19 mouse cellular contexts compared by ENCODE assay signal in the genomic region with DNA sequence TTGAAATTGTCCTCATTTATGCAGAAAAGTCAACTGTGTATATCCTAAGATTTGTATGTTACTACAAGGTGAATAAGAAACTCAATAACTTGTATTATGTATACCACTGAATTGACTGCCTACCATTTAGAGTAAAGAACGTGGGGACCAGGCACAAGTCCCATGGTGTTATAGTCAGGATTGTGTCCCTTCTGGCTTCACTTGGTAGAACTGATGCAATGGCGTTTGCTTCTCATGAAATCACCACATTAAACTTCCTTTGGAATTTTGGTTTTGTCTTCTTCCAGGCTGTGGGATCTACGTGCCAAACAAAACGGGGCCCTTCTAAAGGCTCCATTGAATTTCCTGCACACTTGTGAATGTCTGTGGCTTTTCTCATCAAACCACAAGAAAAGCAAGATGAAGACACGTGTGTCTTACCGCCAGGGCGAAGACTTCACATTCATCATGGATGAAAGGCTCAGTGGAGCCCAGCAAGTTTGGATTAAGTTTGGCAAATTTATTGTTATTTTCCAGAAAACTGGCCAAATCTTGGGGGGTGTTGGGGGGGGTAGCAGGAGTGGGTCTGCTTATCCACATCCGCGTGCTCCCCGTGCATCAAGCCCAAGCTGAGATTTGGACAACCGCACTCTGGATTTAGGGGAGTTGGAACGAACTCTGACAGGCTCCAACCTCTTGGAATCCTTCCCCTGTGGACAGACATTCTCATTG.
DNase-seq lines count a peak whose midpoint lies in the region; ATAC-seq and TF ChIP-seq lines count a peak whose summit lies in the region.
"Had no signal": no experiment of that assay in that cellular context is flagged by ENCODE, and none has a peak within 500 bp of the region (broad histone marks: within the 10 kb centered on the region; RNA-seq: fewer than 3 reads in every experiment).

No protein-coding gene starts in this region.

- H3K9me3 ChIP-seq in stomach, postnatal 0 days (ENCODE audit: control insufficient read depth, low read length) = no peaks in the 10 kb centered on the region
- H3K9me3 ChIP-seq: embryonic facial prominence, embryonic 10.5 days; forebrain, embryonic 10.5 days; heart, embryonic 13.5 days; limb, embryonic 13.5 days; neural tube, embryonic 15.5 days had no signal

- 0 out of 2 replicates have a peak overlapping the region, but pooled peaks have one; percentile 38 for H3K27ac ChIP-seq in gastrocnemius, adult 2 months
- H3K27ac ChIP-seq in stomach, postnatal 0 days (replicated peaks) = no peak overlapping the region
- H3K27ac ChIP-seq: embryonic facial prominence, embryonic 10.5 days; forebrain, embryonic 10.5 days; heart, embryonic 13.5 days; limb, embryonic 13.5 days; neural tube, embryonic 15.5 days had no signal

- no peaks in the 10 kb centered on the region for H3K4me1 ChIP-seq in stomach, postnatal 0 days (replicated peaks; ENCODE audit: control insufficient read depth, insufficient read depth)
- H3K4me1 ChIP-seq: embryonic facial prominence, embryonic 10.5 days; forebrain, embryonic 10.5 days; neural tube, embryonic 15.5 days had no signal

- TF ChIP-seq EP300 in stomach, postnatal 0 days (optimal IDR thresholded peaks at IDR 0.05) = peak; percentile 45

- H3K4me3 ChIP-seq in gastrocnemius, adult 2 months = no peak overlapping the region
- no peak overlapping the region for H3K4me3 ChIP-seq in stomach, postnatal 0 days (ENCODE audit: low read depth, low read length)
- H3K4me3 ChIP-seq: embryonic facial prominence, embryonic 10.5 days; forebrain, embryonic 10.5 days; heart, embryonic 13.5 days; limb, embryonic 13.5 days; neural tube, embryonic 15.5 days had no signal

- H3K4me2 ChIP-seq in stomach, postnatal 0 days (replicated peaks; ENCODE audit: low read depth) = no peak overlapping the region
- H3K4me2 ChIP-seq: heart, embryonic 13.5 days; limb, embryonic 13.5 days; lung, embryonic 14.5 days; neural tube, embryonic 15.5 days had no signal

- no peak for TF ChIP-seq CTCF in gastrocnemius, adult 2 months (IDR thresholded peaks at IDR 0.05)
- TF ChIP-seq CTCF in stomach, postnatal 0 days (IDR thresholded peaks at IDR 0.05; ENCODE audit: low read depth) = no peak

- no peak overlapping the region for H3K9ac ChIP-seq in stomach, postnatal 0 days (ENCODE audit: low read length)
- H3K9ac ChIP-seq: heart, embryonic 13.5 days; limb, embryonic 13.5 days; lung, embryonic 14.5 days; neural tube, embryonic 15.5 days had no signal

- H3K36me3 ChIP-seq in stomach, postnatal 0 days (ENCODE audit: control insufficient read depth, insufficient read depth, low read length) = no peaks in the 10 kb centered on the region
- H3K36me3 ChIP-seq: embryonic facial prominence, embryonic 10.5 days; forebrain, embryonic 10.5 days; heart, embryonic 13.5 days; limb, embryonic 13.5 days; neural tube, embryonic 15.5 days had no signal

- H3K27me3 ChIP-seq in stomach, postnatal 0 days (ENCODE audit: control insufficient read depth, insufficient read depth, low read length) = no peaks in the 10 kb centered on the region
- H3K27me3 ChIP-seq: heart, embryonic 13.5 days; limb, embryonic 13.5 days; neural tube, embryonic 15.5 days had no signal

- peak; percentile 18; the same call in 1 of the 2 replicates for ATAC-seq in stomach, postnatal 0 days (ENCODE audit: low FRiP score, low TSS enrichment)
- ATAC-seq in cerebellum, adult (ENCODE audit: insufficient number of reproducible peaks, low FRiP score, low TSS enrichment) = no peak
- ATAC-seq: intestine, embryonic 16.5 days had no signal

- 60% methylated on average over 12 of the region's 12 CpGs for WGBS in stomach, postnatal 0 days

- intact Hi-C loops in gastrocnemius, adult 2 months (cut with DNase I) = no loop called here
- intact Hi-C loops in gastrocnemius, postnatal 36 days (cut with DNase I) = no loop called here

- DNase-seq in gastrocnemius, adult 2 months = no peak
- no peak for DNase-seq in gastrocnemius, postnatal 36 days
- peak; percentile 24 for DNase-seq in thymus, postnatal 0 days (ENCODE audit: low spot score)
- DNase-seq in thymus, adult 18-20 months = no peak
- DNase-seq in kidney, postnatal 10 days = peak; percentile 73
- DNase-seq in stomach, postnatal 0 days (ENCODE audit: low spot score) = no peak
- DNase-seq in frontal cortex, postnatal 25 days (ENCODE audit: low spot score in 2 of 2) = no peak
- DNase-seq: adrenal gland, postnatal 36 days; cerebellum, postnatal 14 days; lung, embryonic 14.5 days; right cerebral cortex, adult 18-20 months; thymus, adult 2 months had no signal

Comparison
In these comparisons a context has a peak if more than half of its experiments do, and no peak if none do; other contexts are left out.
1. DNase-seq: peak in thymus, postnatal 0 days (single experiment) and kidney, postnatal 10 days (single experiment); none in gastrocnemius, adult 2 months (single experiment), gastrocnemius, postnatal 36 days (0 of 2), thymus, adult 18-20 months (0 of 2), stomach, postnatal 0 days (single experiment) and frontal cortex, postnatal 25 days (0 of 2).